Mouse (Mus musculus) MEL (cell line): Measurements from ENCODE around the gene T. TPM values are rescaled to one million over a fixed set of nuclear protein-coding genes. Genes with fewer than 3 reads are reported as not detected.

Experiments used
- DNase-seq: peaks from one replicate; pipeline ENCODE4 v3.0.0; 2011; ENCODE audit warnings: low read depth, low spot score
- H3K27ac ChIP-seq: 2 replicates; pipeline ENCODE4 v1.5.1; 2012; ENCODE audit warnings: low read depth, mild to moderate bottlenecking, control low read depth, low read length, moderate library complexity; ENCODE audit not compliant: control insufficient read depth
- H3K27me3 ChIP-seq, 2 experiments: fragments of 150-350 bp in 1 of 2; sonication (generic) in 1 of 2; 2 replicates each; pipeline ENCODE4 v1.6.1; 2012; ENCODE audit warnings: low read length in 2 of 2, mild to moderate bottlenecking in 2 of 2, improper control_type of control experiment in 1 of 2, moderate library complexity in 1 of 2; ENCODE audit not compliant: insufficient read depth in 2 of 2, control insufficient read depth in 1 of 2
- H3K36me3 ChIP-seq, 2 experiments: 2 replicates each; pipeline ENCODE4 v1.6.1; 2012 to 2014; ENCODE audit warnings: low read length in 2 of 2, improper control_type of control experiment in 1 of 2, inconsistent platforms in 1 of 2, mild to moderate bottlenecking in 1 of 2; ENCODE audit not compliant: insufficient read depth in 2 of 2, control insufficient read depth in 1 of 2
- H3K4me1 ChIP-seq, 2 experiments: fragments of 150-350 bp in 1 of 2; sonication (generic) in 1 of 2; 2 replicates each; pipeline ENCODE4 v1.6.1; 2012; ENCODE audit warnings: low read length in 2 of 2, improper control_type of control experiment in 1 of 2, mild to moderate bottlenecking in 1 of 2; ENCODE audit not compliant: insufficient read depth in 2 of 2, control insufficient read depth in 1 of 2
- H3K4me3 ChIP-seq, 2 experiments: fragments of 150-350 bp in 1 of 2; sonication (generic) in 1 of 2; 2 replicates each; pipeline ENCODE4 v1.5.1; 2012; ENCODE audit warnings: low read depth in 2 of 2, low read length in 2 of 2, mild to moderate bottlenecking in 2 of 2, moderate library complexity in 2 of 2, control low read depth in 1 of 2, improper control_type of control experiment in 1 of 2; ENCODE audit not compliant: control insufficient read depth in 1 of 2, insufficient read depth in 1 of 2
- H3K79me2 ChIP-seq: 2 replicates; pipeline ENCODE4 v1.6.1; 2012; ENCODE audit warnings: mild to moderate bottlenecking, low read length, moderate library complexity; ENCODE audit not compliant: control insufficient read depth, poor library complexity, insufficient read depth
- H3K9ac ChIP-seq: 2 replicates; pipeline ENCODE4 v1.6.1; 2012; ENCODE audit warnings: low read depth, mild to moderate bottlenecking, control low read depth, low read length, moderate library complexity; ENCODE audit not compliant: control insufficient read depth, poor library complexity, severe bottlenecking
- H3K9me3 ChIP-seq: fragments of 150-350 bp; sonication (generic); replicated peaks from 2 replicates; pipeline ENCODE4 v1.6.1; 2012; ENCODE audit warnings: mild to moderate bottlenecking, low read length, improper control_type of control experiment, moderate library complexity; ENCODE audit not compliant: insufficient read depth
- BHLHE40 ChIP-seq: IDR thresholded peaks from 2 replicates; pipeline ENCODE4 v1.6.1; 2012; ENCODE audit warnings: low read depth, mild to moderate bottlenecking, inconsistent platforms, low read length, improper control_type of control experiment, borderline replicate concordance
- CHD1 ChIP-seq: IDR thresholded peaks from 2 replicates; pipeline ENCODE4 v1.6.1; 2012; ENCODE audit warnings: low read depth, mild to moderate bottlenecking, inconsistent platforms, low read length, improper control_type of control experiment
- CHD2 ChIP-seq: IDR thresholded peaks from 2 replicates; pipeline ENCODE4 v1.6.1; 2011; ENCODE audit warnings: low read length, improper control_type of control experiment
- CTCF ChIP-seq, 3 experiments: IDR thresholded peaks in 2 of 3; conservative IDR thresholded peaks in 1 of 3; 2 replicates each; pipeline ENCODE4 v1.5.1; 2011 to 2012; ENCODE audit warnings: low read length in 3 of 3, low read depth in 2 of 3, mild to moderate bottlenecking in 2 of 3, improper control_type of control experiment in 1 of 3, inconsistent platforms in 1 of 3, mixed read lengths in 1 of 3, moderate library complexity in 1 of 3; ENCODE audit not compliant: control insufficient read depth in 1 of 3, insufficient read depth in 1 of 3, poor library complexity in 1 of 3, severe bottlenecking in 1 of 3
- E2F4 ChIP-seq: IDR thresholded peaks from 2 replicates; pipeline ENCODE4 v1.6.1; 2011; ENCODE audit warnings: low read depth, low read length, improper control_type of control experiment, borderline replicate concordance
- EP300 ChIP-seq, 2 experiments: IDR thresholded peaks; 2 replicates each; pipeline ENCODE4 v1.6.1; 2011; ENCODE audit warnings: improper control_type of control experiment in 2 of 2, low read length in 2 of 2, low read depth in 1 of 2, mild to moderate bottlenecking in 1 of 2
- ETS1 ChIP-seq: IDR thresholded peaks from 2 replicates; pipeline ENCODE4 v1.6.1; 2012; ENCODE audit warnings: low read depth, mild to moderate bottlenecking, inconsistent platforms, low read length, improper control_type of control experiment, moderate library complexity
- GABPA ChIP-seq: IDR thresholded peaks from 2 replicates; pipeline ENCODE4 v1.6.1; 2012; ENCODE audit warnings: low read depth, mild to moderate bottlenecking, inconsistent platforms, low read length, improper control_type of control experiment, moderate library complexity
- GATA1 ChIP-seq: IDR thresholded peaks from 2 replicates; pipeline ENCODE4 v1.6.1; 2011; ENCODE audit warnings: low read depth, low read length, improper control_type of control experiment
- HCFC1 ChIP-seq: IDR thresholded peaks from 2 replicates; pipeline ENCODE4 v1.6.1; 2012; ENCODE audit warnings: low read depth, mild to moderate bottlenecking, inconsistent platforms, low read length, improper control_type of control experiment, moderate library complexity
- KAT2A ChIP-seq: conservative IDR thresholded peaks from 2 replicates; pipeline ENCODE4 v1.6.1; 2012; ENCODE audit warnings: low read depth, low read length, improper control_type of control experiment, inconsistent platforms
- MAFK ChIP-seq: IDR thresholded peaks from 2 replicates; pipeline ENCODE4 v1.6.1; 2011; ENCODE audit warnings: low read depth, mild to moderate bottlenecking, low read length, improper control_type of control experiment, borderline replicate concordance
- MAX ChIP-seq: IDR thresholded peaks from 2 replicates; pipeline ENCODE4 v1.6.1; 2011; ENCODE audit warnings: low read length, improper control_type of control experiment
- MAZ ChIP-seq: IDR thresholded peaks from 2 replicates; pipeline ENCODE4 v1.6.1; 2012; ENCODE audit warnings: low read depth, mild to moderate bottlenecking, inconsistent platforms, low read length, improper control_type of control experiment
- MYB ChIP-seq: IDR thresholded peaks from 2 replicates; pipeline ENCODE4 v1.6.1; 2011; ENCODE audit warnings: mild to moderate bottlenecking, low read depth, low read length, improper control_type of control experiment
- NRF1 ChIP-seq: IDR thresholded peaks from 2 replicates; pipeline ENCODE4 v1.6.1; 2014; ENCODE audit warnings: low read depth, mild to moderate bottlenecking, inconsistent platforms, low read length, improper control_type of control experiment, moderate library complexity; ENCODE audit not compliant: poor library complexity, insufficient read depth, severe bottlenecking
- POLR2AphosphoS2 ChIP-seq: IDR thresholded peaks from 2 replicates; pipeline ENCODE4 v1.6.1; 2011; ENCODE audit warnings: low read length, improper control_type of control experiment
- POLR2AphosphoS5 ChIP-seq: IDR thresholded peaks from 2 replicates; pipeline ENCODE4 v1.6.1; 2012; ENCODE audit warnings: low read depth, borderline replicate concordance, mild to moderate bottlenecking, inconsistent platforms, low read length, moderate library complexity, mixed read lengths
- RAD21 ChIP-seq: IDR thresholded peaks from 2 replicates; pipeline ENCODE4 v1.6.1; 2011; ENCODE audit warnings: mild to moderate bottlenecking, low read depth, low read length, improper control_type of control experiment
- SIN3A ChIP-seq: IDR thresholded peaks from 2 replicates; pipeline ENCODE4 v1.6.1; 2012; ENCODE audit warnings: low read length, improper control_type of control experiment, inconsistent platforms
- SMC3 ChIP-seq: IDR thresholded peaks from 2 replicates; pipeline ENCODE4 v1.6.1; 2011; ENCODE audit warnings: low read depth, low read length, improper control_type of control experiment
- TAL1 ChIP-seq: IDR thresholded peaks from 2 replicates; pipeline ENCODE4 v1.6.1; 2012; ENCODE audit warnings: mild to moderate bottlenecking, inconsistent platforms, low read length, moderate library complexity, mixed read lengths
- TBP ChIP-seq: IDR thresholded peaks from 2 replicates; pipeline ENCODE4 v1.8.0; 2011; ENCODE audit warnings: low read depth, low read length, improper control_type of control experiment
- TCF12 ChIP-seq: IDR thresholded peaks from 2 replicates; pipeline ENCODE4 v1.6.1; 2014; ENCODE audit warnings: low read depth, mild to moderate bottlenecking, inconsistent platforms, low read length, improper control_type of control experiment, moderate library complexity
- UBTF ChIP-seq: IDR thresholded peaks from 2 replicates; pipeline ENCODE4 v1.6.1; 2012; ENCODE audit warnings: low read depth, mild to moderate bottlenecking, inconsistent platforms, low read length, improper control_type of control experiment, moderate library complexity, borderline replicate concordance; ENCODE audit not compliant: insufficient read depth
- USF2 ChIP-seq, 2 experiments: IDR thresholded peaks; 2 replicates each; pipeline ENCODE4 v1.6.1; 2011 to 2012; ENCODE audit warnings: improper control_type of control experiment in 2 of 2, low read length in 2 of 2, borderline replicate concordance in 1 of 2, inconsistent platforms in 1 of 2, low read depth in 1 of 2, mild to moderate bottlenecking in 1 of 2; ENCODE audit not compliant: insufficient read depth in 1 of 2
- ZC3H11A ChIP-seq: IDR thresholded peaks from 2 replicates; pipeline ENCODE4 v1.6.1; 2012; ENCODE audit warnings: low read depth, mild to moderate bottlenecking, inconsistent platforms, low read length, improper control_type of control experiment
- ZMIZ1 ChIP-seq: IDR thresholded peaks from 2 replicates; pipeline ENCODE4 v1.6.1; 2012; ENCODE audit warnings: low read depth, mild to moderate bottlenecking, inconsistent platforms, low read length, improper control_type of control experiment, moderate library complexity
- polyA plus RNA-seq, 2 experiments: library from polyadenylated mRNA; stranded (reverse) in 1 of 2; unstranded in 1 of 2; fragments of >175 nt in 1 of 2; fragments of >200 nt in 1 of 2; gene quantifications; 2 replicates each; pipeline versions ENCODE4 v1.2.1 to v1.2.4; 2012; ENCODE audit warnings: low replicate concordance in 2 of 2, low read depth in 1 of 2; ENCODE audit not compliant: insufficient read length in 2 of 2, insufficient read depth in 1 of 2, missing spikeins in 1 of 2
- total RNA-seq: library from RNA; depleted of rRNA; stranded (reverse); fragments of 300-350 nt; gene quantifications from 2 replicates; pipeline ENCODE4 v1.2.3, GENCODE M21; 2012

T gene
- total and polyA plus RNA-seq, 3 experiments: not detected

DNA sequence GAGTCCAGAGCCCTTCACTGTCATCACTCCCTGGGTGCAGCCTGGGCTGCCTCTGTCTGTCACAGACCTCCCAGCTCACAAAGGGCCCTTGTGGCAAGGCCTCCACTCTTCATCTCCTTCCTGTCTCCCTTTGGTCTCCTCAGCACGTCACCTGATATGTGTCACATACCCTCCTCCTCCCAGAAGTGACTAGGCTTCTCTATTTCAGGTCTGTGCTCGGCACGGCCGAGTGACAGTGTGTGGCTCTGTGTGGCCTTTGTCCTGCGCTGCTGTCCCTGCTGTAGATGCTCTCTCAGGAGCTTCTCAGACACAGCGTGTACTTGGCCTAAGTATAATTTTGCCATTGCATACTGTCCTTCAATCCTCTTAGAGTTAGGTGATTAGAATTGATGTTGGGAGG is 21.0 kb downstream of the T start:
- TF ChIP-seq SIN3A (no peak), GATA1 (no peak), GABPA (no peak), TCF12 (no peak), HCFC1 (no peak), EP300 (IDR thresholded peaks at IDR 0.05; ENCODE audit: low read depth in 1 of 2, low read length in 2 of 2) (no peak), MAX (no peak), CHD1 (no peak), BHLHE40 (no peak), KAT2A (no peak), MYB (no peak), MAZ (no peak), TAL1 (no peak), USF2 (IDR thresholded peaks at IDR 0.05; ENCODE audit: borderline replicate concordance in 1 of 2, insufficient read depth in 1 of 2, low read depth in 1 of 2, low read length in 2 of 2) (no peak), POLR2AphosphoS2 (no peak), POLR2AphosphoS5 (no peak), ETS1 (no peak), SMC3 (no peak), UBTF (no peak), NRF1 (no peak)
- Histone ChIP-seq H3K4me3 (no peak overlapping the region), H3K9me3 (no peaks in the 10 kb centered on the region), H3K27ac (no peak overlapping the region), H3K79me2 (no peaks in the 10 kb centered on the region), H3K4me1 (no peaks in the 10 kb centered on the region), H3K36me3 (no peaks in the 10 kb centered on the region), H3K9ac (no peak overlapping the region), H3K27me3 (peaks cover 2 to 6% of the 10 kb centered on the region in 2 experiments)
- DNase-seq: no peak

DNA sequence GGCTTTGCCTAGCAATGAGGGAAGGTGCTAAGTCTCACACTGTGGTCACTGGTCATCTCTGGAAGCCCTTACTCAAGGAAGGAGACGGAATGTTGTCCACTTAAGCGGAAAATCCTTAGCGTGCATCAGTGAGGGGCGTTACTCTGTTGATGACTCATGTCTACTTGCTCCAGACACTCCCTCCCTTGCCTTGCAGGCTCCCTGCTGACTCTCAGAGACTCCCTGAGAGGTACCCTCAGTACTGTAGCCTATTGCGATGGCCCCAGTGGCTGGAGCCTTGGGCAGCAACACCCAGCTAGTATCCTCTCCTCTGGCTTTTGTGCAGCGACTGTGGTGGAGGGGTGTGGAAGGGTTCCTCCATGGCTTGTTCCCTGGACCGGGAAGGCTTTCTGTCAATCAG is 21.4 kb downstream of the T start:
- no peaks in the 10 kb centered on the region for H3K79me2 ChIP-seq
- peaks cover 2 to 4% of the 10 kb centered on the region in 2 experiments for H3K27me3 ChIP-seq
- no peaks in the 10 kb centered on the region for H3K36me3 ChIP-seq
- no peaks in the 10 kb centered on the region for H3K9me3 ChIP-seq
- TF ChIP-seq ZMIZ1 (no peak), POLR2AphosphoS2 (no peak), GATA1 (no peak), CTCF (IDR thresholded peaks at IDR 0.05 in 2 of 3, conservative IDR thresholded peaks at IDR 0.05 in 1 of 3; ENCODE audit: control insufficient read depth in 1 of 3, insufficient read depth in 1 of 3, low read depth in 2 of 3, low read length in 3 of 3, poor library complexity in 1 of 3, severe bottlenecking in 1 of 3) (no peak), MAZ (no peak), RAD21 (no peak), POLR2AphosphoS5 (no peak), TBP (no peak), UBTF (no peak), BHLHE40 (no peak), MAFK (no peak), USF2 (IDR thresholded peaks at IDR 0.05; ENCODE audit: borderline replicate concordance in 1 of 2, insufficient read depth in 1 of 2, low read depth in 1 of 2, low read length in 2 of 2) (no peak), E2F4 (no peak), EP300 (IDR thresholded peaks at IDR 0.05; ENCODE audit: low read depth in 1 of 2, low read length in 2 of 2) (no peak), ETS1 (no peak), SIN3A (no peak), ZC3H11A (no peak), CHD2 (no peak)
- no peak overlapping the region for H3K4me3 ChIP-seq
- no peak overlapping the region for H3K27ac ChIP-seq
- no peak overlapping the region for H3K9ac ChIP-seq
- no peaks in the 10 kb centered on the region for H3K4me1 ChIP-seq
- DNase-seq: no peak
